Mouse (Mus musculus): ENCODE data around the gene Btrc.

Gene Btrc

GRCm38 (mm10) chr19:45472691-45473520 lies 109.4 kb downstream of the Btrc start:
- no peak for DNase-seq (ENCODE audit: low read depth, low spot score)

- no peak for DNase-seq (ENCODE audit: low read depth, low spot score)
Observed at GRCm38 (mm10) chr19:45474686-45475085, 111.2 kb downstream of the Btrc start.

- DNase-seq (ENCODE audit: low read depth, low spot score): no peak
Observed at GRCm38 (mm10) chr19:45475928-45476553, 112.5 kb downstream of the Btrc start.

GRCm38 (mm10) chr19:45479548-45479947 lies 116.0 kb downstream of the Btrc start:
- no peak for DNase-seq (ENCODE audit: low read depth, low spot score)

- no peak for DNase-seq (ENCODE audit: low read depth, low spot score)
Observed at GRCm38 (mm10) chr19:45480490-45480889, 117.0 kb downstream of the Btrc start.

- DNase-seq (ENCODE audit: low read depth, low spot score): no peak
Observed at GRCm38 (mm10) chr19:45480951-45481350, 117.4 kb downstream of the Btrc start.

GRCm38 (mm10) chr19:45483470-45483869 lies 119.9 kb downstream of the Btrc start:
- no peak for DNase-seq (ENCODE audit: low read depth, low spot score)

- DNase-seq (ENCODE audit: low read depth, low spot score): no peak
Observed at GRCm38 (mm10) chr19:45486206-45486991, 122.9 kb downstream of the Btrc start.

GRCm38 (mm10) chr19:45486992-45487387 lies 123.5 kb downstream of the Btrc start:
- DNase-seq (ENCODE audit: low read depth, low spot score): no peak

- DNase-seq (ENCODE audit: low read depth, low spot score): no peak
Observed at GRCm38 (mm10) chr19:45489961-45490360, 126.4 kb downstream of the Btrc start.

- no peak for DNase-seq (ENCODE audit: low read depth, low spot score)
Observed at GRCm38 (mm10) chr19:45491246-45491645, 127.7 kb downstream of the Btrc start.

GRCm38 (mm10) chr19:45494121-45494775 lies 130.7 kb downstream of the Btrc start:
- no peak for DNase-seq (ENCODE audit: low read depth, low spot score)

- DNase-seq (ENCODE audit: low read depth, low spot score): no peak
Observed at GRCm38 (mm10) chr19:45505446-45505845, 141.9 kb downstream of the Btrc start.

- DNase-seq (ENCODE audit: low read depth, low spot score): no peak
Observed at GRCm38 (mm10) chr19:45507531-45507930, 144.0 kb downstream of the Btrc start.

- no peak for DNase-seq (ENCODE audit: low read depth, low spot score)
Observed at GRCm38 (mm10) chr19:45510680-45511079, 147.1 kb downstream of the Btrc start.

- no peak for DNase-seq (ENCODE audit: low read depth, low spot score)
Observed at GRCm38 (mm10) chr19:45511406-45511805, 147.9 kb downstream of the Btrc start.

GRCm38 (mm10) chr19:45515341-45515740 lies 151.8 kb downstream of the Btrc start:
- no peak for DNase-seq (ENCODE audit: low read depth, low spot score)

GRCm38 (mm10) chr19:45516264-45516663 lies 152.7 kb downstream of the Btrc start:
- DNase-seq (ENCODE audit: low read depth, low spot score): no peak

GRCm38 (mm10) chr19:45527382-45527781 lies 163.8 kb downstream of the Btrc start:
- DNase-seq (ENCODE audit: low read depth, low spot score): no peak

GRCm38 (mm10) chr19:45527931-45528534 lies 164.5 kb downstream of the Btrc start:
- DNase-seq (ENCODE audit: low read depth, low spot score): no peak

GRCm38 (mm10) chr19:45529294-45529693 lies 165.8 kb downstream of the Btrc start:
- no peak for DNase-seq (ENCODE audit: low read depth, low spot score)

Data from embryo, embryonic 11.5 days (tissue).